Mouse (Mus musculus): ENCODE results near the gene Cyba.

Cyba gene

DNA sequence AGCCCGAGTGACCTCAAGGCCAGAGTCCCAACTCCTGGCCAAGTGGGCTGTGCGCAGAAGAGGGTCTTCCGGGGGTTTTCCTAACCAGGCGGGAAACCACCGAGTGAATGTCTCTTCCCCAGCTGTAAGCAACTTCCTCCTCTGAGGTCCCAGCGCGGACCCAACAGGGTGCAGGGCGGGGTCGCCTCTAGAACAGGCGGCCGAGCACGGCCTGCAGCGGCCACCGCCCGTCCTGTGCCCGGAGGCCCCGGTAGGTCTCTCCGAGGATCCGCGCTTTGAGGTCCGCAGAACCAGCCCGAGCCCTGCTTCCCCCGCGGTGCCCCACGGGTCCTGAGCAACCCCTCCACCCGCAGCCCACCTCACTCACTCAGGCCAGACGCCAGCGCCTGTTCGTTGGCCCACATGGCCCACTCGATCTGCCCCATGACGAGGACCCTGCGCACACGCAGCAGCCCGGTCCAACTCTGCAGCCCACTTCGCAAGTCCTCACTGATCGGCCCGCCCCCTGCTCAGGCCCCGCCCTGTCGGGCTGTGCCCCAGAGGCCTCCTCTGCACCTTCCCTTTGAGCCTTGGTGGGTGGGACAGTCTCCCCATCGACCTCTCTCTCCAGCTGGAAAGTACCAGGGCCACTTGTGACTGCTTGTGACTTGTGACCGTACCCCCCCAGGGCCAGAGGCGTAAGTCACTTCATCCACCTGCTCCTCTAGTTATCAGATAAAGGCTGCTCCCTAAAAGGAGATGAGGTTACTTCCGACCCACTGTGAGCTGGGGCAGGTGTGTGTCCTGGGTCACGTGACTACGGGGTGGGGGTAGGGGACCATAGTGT lies at the start of gene Cyba:
Gene Cyba (minus strand): TSS at position 488 of the 826 bp plus-strand sequence.
- peak; percentile 90 to 94 for DNase-seq

DNA sequence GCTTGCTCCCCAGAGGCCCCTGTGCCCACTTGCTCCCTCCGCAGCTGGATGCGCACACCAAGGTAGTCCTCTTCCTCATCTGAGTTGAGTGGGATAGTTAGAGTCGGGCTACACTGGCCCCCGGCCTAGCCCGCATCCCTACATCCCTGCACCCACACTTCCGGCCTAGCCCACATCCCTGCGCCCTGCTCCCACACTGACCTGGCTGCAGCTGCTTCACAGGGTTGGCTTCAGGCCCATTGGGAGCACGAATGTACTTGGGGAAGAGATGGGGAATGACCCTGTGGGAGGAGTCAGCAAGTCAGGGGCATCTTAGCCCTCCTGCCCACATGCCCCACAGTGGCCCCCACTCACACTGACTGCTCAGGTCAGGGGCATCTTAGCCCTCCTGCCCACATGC lies 49.7 kb upstream of the Cyba start:
- no peak for DNase-seq

DNA sequence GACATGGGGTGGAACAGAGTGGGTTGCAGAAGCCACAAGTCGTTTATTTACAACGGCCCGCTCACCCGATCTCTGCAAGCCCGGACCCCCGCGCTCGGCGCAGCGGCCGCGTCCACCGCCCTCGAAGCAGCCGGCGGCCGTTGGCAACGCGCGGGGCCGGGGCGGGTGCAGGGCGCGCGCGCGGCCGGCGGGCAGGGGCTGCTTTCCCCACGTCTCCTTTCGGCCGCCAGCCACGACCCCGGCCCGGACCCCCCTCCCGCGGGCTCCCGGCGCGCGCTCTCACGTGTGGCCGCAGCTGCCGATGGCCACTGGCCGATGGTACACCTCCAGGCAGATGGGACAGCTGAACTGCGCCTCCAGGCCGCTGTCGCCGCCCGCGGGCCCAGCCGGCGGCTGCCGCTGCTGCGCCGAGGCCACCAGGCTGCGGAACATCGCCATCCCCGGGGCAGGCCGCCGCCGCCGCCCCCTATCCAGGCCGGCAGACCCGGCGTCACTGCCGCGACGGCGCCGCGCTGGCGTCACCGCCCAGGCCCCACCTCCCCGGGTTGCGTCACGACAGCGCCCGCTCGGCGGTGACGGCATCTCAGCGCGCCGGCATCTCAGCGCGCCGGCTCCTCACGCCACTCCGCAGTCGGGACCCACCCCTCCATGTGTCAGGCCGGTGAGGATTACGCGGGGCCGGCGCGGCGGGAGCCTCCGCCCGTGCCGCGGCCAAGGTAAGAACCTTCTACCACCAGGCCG lies 43.0 kb upstream of the Cyba start, which contains the start of the genes Rnf166 and Ctu2:
Gene Rnf166 (minus strand): TSS at position 485 of the 741 bp plus-strand sequence.
Gene Ctu2 (plus strand): TSS at position 564 of the 741 bp plus-strand sequence.
- DNase-seq: peak; percentile 96

DNA sequence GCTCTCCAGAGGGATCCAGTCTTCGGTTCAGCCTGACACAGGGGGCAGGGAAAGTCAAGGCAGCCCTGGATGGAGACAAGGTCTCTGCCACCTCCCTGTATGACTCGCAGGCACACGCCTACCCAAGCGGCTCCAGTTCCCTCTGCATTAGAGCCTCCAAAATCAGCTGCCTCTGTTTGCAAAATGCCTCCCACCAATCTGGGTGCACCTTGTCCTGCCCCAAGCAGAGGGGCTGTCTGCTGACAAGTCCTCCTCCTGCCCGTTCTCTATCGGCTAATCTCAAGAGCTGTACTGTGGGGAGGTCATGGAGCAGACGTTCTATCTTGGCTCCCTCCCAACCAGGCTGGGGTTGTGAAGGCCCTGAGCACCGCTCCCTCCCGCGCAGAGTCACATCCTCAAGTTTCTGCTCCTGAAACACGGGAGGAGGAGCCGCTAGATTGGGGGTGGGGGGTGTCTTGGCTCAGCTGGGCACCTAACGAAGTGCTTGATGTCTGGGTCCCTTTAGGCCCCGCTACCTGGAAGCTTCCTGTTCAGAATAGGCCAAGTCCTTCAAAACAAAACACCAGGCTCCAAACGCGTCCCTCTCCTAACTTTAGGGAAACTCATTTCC lies 42.3 kb upstream of the Cyba start:
- DNase-seq: peak; percentile 59 to 65

DNA sequence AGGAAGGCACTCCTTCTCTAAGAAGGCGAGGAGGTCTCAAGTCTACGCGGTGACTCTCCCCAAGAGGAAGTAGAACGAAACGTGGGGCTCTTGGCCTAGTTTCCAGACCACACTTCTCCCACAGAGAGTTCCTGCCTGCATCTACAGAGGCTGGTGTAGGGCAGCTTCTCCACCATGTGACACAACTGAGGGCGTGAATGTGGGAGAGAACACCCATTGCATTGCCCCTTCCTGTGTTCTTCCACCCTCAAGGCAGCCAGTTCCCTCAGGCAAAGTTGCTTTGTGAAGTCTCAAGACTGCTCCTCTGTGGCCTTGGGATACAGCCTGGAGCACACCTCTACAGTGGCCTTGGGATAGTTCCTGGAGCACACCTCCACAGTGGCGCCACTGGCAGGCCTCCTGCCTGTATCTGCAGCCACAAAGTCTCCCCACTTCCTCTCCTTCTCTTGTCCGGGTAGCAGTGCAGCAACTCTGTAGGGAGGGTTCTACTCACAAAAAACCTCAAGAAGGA lies 41.2 kb upstream of the Cyba start:
- DNase-seq: peak in 1 of 2 experiments; percentile 53

DNA sequence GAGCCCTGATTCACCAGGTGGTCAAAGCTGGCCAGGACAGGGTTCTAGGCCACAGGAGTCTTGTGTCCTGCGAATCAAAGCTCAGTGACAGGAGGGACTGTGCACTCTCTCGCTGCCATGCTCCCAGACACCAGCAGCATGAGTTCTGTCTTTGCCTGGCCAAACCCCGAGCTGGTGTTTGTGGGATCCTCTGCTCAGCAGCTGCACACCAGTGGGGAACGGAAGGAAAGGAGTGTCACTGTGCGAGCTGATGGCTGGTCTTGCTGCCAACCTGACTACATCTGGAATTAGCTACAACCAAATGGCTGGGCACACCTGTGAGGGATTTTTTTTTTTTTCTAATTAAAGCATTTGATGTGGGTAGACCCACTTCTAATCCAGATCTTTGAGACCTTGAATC lies 38.0 kb upstream of the Cyba start:
- no peak for DNase-seq

DNA sequence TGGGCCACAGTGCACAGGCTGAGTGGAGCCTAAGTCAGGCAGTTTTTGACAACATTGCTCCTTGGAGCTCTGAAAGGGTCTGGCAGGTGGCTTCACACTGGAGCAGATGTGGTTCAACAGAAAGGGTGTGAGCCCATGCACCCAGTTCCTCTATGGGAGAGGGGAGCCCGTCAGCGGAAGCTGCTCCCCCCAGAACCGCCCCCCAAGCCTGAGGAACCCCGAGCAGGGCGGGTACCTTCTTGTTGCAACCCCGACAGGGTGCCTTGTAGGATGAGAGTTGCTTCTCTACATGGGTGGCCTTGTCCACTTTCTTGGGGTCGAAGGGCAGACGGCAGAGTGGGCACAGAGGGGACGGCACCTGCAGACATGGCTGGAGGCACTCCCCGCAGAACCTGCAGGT lies 37.2 kb upstream of the Cyba start:
- DNase-seq: no peak

DNA sequence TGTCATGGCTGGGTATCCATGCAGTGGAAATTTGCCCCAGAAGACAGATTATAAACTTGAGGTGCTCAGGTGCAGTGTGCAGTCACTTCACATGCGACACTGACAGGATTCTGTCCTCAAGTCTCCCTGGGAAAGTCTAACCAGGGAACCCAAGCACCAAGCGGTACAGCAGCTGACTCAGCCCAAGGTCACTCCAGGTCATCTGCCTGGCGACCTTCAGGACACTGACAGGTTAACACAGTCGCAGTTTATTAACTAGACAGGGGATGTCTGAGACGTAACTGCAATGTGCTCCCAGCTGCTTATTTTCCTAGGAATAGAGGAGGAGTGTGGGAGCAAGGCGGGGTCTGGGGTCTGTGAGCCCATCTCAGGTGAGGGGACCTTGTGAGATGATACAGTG lies 36.7 kb upstream of the Cyba start:
- no peak for DNase-seq

DNA sequence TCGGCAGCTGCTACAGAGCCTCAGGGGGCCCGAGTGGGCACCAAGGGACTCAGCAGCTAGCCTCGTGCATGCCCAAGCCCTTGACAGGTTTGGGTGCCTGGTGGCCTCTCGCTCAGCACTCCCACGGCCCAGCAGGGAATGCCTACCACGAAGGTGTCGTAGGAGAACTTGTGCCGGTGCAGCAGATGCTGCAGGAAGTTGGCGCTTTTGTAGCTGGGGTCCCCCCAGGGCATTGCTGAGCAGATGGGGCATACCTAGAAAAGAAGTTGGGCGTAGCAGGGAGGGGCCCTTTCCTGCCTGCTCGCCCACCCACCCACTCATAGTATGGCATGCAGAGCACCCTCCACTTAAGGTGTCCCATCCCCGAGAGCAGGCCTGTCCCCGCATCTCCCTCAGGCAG lies 35.1 kb upstream of the Cyba start:
- no peak for DNase-seq

DNA sequence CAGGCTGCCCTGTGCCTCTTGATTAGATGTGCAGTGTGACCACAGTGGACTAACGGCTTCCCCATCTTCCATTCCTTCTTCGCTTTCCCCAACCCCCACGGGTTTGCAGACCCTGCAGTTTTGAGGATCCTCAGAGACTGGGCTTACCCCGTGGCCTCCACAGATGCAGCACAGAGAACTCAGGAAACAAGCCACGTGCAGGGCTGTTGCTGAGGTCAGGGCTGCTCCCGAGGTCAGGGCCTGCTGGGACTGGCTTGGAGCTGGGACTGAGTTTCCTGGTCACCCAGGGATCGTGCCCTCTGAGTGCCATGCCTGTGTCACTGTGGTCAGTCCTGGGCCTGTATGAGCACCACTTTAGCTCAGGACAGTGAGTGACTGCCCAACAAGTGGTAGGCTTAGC lies 32.3 kb upstream of the Cyba start:
- no peak for DNase-seq

DNA sequence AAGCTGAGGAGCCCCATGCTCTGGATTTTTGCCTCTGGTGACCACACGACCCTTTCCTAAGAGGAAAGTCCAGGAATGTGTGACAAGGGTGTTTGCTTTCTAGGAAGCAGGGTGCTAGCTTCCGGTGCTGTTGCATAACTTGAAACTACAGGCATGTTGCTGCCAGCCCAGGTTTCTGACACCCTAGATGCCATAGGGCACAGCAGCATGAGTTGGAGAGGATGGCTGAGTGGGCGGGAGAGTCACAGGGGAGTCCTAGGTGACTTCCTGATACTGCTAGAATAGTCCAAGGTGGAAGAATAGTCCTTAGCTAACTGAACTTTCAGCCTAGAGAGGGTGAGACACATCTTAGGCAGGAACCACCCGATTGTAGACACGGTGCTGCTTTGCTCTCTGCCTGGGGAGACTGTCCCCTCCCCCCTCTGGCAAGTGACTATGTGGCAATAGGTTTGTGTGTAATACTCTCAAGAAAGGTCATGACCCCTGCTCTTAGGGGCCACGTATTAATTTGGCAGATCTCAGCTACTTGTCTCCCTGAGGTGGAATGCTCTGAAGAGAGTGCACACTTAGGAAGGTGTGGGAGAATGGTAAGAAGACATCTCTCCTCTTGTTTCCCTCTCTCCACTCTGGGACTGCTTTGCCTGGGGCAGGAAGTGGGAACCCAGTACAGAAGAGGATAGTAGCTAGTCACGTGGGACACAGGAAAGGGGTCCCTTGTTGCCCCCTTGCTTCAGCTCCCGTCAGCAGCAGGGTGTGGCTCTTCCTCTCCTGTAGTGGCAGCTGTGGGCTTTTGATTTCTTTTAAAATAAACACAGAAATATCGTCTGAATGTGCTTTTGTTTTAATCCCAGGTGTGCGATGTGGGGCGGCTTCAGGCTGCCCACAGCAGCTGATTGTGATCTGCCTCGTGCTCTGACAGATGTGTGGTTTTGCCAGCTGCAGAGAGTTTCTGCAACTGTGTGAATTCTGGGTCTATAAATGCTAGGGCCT lies 31.2 kb upstream of the Cyba start:
- DNase-seq: peak; percentile 61 to 63

DNA sequence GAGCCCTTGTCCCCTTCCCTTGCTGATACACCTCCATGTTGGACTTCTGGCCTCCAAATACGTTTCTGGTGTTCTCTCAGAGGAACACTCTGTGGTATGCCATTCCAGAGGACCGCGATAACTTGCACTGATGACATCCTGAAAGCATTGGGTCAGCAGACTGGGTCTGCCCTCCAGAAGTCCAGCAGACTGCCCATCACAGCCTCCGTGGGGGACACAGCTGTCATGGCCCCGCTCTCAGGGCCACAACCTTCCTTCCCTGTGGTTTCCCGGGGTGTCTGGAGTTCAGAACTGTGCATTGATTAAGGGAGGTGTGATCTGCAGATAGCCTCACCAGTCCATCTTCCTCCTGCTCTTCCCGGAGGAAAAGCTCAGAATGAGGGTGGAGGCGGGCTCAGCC lies 29.8 kb upstream of the Cyba start:
- no peak for DNase-seq

DNA sequence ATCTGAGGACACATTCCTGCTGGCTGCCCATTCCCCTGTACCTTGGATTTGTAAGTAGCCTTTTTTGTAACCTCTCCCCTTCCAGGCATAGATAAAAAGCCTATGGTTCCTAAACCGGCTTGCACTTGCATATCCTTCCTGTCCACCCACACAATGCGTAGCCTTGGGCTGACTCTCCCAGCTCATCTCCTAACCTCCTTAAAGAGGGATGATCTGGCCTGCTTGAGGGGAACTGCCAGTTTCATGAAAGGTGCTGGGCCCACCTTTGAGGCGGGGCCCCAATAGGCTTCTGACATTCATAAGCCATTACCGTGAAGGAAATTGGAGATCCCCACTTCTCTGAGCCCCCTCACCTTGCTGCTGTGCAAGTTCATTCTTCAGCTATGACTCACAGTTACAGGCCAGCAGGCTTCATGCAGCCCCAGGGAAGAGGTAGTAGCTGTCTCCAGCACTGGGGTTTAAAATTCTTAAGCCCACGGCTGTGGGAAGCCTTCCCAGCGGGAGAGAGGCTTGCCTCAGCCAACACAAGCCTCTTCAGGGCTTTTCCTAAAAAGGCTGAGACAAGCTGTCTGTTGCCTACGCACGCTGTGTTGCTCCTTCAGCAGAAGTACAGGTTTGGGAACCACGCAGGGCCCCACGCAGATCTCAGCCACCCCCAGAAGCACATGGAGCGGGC lies 28.9 kb upstream of the Cyba start:
- DNase-seq: no peak

DNA sequence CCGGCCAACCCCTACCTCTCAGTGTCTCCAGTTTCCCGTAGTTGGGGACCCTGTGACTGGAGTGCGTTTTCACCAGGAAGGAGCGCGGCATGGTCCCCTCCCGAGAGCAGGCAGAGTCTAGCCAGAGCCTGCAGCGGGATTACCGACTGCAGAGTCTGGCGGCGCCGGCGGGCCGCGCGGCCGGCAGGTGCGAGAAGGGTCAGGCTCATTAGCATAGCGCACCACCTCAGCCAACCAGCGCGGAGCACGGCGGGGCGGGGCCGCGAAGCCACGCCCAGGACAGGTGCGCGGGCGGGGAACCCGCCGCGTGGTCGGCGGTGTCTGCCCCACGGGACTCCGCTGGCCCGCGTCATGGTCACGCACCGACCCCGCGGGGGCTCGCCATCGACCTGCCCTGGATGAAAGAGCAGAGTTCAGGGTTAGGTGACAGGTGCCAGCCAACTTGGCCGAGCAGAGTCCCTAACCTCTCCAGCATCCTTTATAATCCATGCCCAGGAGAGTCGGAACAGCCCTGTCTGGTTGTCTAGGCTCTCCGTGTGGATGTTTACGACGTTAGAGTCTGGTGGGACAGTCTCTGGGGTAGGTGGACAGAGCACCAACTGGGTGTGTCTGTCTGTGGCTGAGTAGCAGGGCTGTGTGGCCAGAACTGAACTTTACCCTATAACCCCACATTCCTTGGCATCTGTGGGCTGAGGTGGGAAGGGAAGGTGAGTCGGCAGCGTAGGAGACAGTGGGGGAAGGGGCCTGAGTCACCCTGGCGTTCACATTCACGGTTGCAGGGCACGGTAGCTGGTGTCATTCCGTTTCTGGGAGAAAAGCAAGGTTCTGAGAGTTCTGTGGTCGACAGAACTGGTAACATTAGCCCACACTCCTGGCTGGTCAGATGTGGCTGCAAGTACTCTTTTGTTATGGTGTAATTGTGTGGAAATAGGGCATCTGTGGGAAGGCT lies 28.1 kb upstream of the Cyba start, which contains the start of gene Snai3:
Gene Snai3 (minus strand): TSS at position 210 of the 949 bp plus-strand sequence.
- DNase-seq: peak; percentile 79 to 84

DNA sequence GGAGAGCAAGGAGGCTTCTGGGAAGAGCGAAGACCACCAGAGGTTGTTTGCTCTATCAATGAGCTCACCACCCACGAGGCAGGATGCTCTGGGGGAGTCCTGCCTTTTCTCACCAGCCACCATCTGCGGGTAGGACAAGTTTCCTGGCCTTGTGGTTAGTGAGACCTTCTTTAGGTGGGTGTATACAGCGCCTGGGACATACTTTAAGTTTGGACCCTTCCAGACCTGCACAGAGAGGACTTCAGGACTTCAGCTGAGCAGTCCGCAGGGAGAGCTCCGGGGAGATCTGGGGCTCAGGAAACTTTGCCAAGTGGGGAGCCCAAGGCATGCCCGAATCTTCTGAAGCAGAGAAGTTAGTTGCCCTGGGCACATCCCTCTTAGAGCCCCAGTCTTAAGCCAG lies 27.3 kb upstream of the Cyba start:
- no peak for DNase-seq

DNA sequence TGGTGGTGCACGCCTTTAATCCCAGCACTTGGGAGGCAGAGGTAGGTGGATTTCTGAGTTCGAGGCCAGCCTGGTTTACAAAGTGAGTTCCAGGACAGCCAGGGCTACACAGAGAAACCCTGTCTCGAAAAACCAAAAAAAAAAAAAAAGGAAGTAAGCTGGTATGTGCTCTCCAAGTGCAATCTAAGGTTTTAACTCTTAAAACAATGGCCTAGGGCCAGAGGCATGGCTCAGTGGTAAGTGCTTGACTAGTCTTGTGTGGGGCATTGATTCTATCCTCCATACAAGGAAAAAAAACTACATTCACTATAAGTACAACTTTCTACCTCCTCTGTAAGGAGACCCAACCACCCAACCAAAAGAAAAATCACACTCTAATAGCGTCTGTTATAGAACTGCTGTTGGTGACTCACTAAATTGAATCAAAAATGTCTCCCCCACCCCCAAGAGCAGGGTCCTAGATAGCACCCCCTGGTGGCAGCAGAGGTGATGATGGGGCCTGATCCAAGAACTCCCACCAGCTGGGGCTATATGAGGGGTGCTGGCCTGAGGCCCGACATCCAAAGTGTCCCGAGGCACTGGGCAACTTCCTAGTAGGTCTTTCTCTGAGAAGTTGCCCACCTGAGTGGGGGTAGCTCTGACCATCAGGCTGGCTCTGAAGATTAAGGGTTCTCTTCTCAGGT lies 26.6 kb upstream of the Cyba start:
- DNase-seq: no peak

DNA sequence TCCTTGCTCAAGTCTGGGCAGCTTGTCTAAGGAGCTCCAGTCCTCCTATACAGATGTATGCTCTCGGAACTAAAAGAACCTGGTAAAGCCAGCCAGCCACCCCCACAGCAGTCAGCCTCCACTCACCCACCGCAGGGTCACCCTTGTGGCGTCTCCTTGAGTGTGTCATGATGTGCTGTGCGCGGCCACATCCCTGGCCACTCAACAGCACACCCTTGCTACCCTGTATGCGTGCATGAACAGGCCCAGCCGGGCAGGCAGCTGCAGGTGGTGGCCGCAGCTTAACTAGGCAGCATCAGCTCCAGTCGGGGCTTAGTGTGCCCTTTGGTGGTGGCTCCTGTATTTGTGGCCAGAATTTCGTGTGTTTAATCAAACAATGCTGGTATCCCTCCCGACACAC lies 24.4 kb upstream of the Cyba start:
- no peak for DNase-seq

DNA sequence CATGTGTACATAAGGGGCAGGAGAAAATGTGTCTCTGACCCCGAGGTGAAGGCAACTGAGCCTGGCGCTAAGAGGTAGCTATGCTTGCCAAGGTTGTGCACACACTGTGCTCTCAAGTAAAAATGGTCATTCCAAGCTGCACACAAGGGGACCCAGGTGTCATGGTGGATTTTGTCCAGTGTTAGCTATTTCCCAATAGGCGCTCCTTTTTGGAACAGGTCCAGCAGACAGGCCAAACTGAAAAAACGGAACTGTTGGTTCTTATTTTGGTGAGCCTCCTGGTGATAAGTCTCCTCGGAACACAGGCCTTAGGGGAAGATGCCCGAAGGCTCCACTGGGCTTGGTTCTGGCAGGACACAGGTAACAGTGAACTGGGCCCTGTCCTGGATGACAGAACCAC lies 21.7 kb upstream of the Cyba start:
- no peak for DNase-seq

DNA sequence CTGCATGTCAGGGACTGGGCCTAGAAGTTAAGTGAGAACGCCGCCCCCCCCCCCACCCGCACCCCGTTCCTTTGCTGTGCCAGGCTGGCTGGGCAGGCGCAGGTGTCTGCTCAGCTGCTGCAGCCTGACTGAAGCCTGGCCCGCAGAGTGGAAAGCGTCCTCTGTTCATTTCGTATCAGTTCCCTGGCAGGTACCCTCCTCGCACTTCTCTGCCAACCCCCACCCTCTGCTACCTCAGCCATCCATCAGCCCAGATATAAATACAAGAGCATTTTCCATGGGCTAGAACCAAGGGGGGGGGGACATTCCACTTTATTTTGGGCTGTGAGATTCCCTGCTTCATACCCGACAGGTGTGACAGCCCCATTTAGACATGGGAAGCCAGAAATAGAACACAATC lies 19.4 kb upstream of the Cyba start:
- DNase-seq: no peak
